Mouse (Mus musculus) kidney, embryonic 15.5 days (tissue): ENCODE data around the gene Tmem39a. TPM values are rescaled to one million over a fixed set of nuclear protein-coding genes. Genes with fewer than 3 reads are reported as not detected.
A peak's percentile ranks its signal among the peaks of the same experiment; 100 is the strongest.

Experiments
- ATAC-seq: fragments of 200-750 bp; cut with Nextera tagmentation; replicated peaks from 2 replicates; pipeline ENCODE4 v1.8.0; 2017; ENCODE audit warnings: moderate TSS enrichment; ENCODE audit not compliant: low FRiP score
- H3K27ac ChIP-seq: fragments of 300-500 bp; sonication (generic); 2 replicates; pipeline ENCODE4 v1.5.1; 2015; ENCODE audit warnings: mild to moderate bottlenecking, inconsistent platforms
- H3K27me3 ChIP-seq: fragments of 300-500 bp; sonication (generic); 2 replicates; pipeline ENCODE4 v1.6.1; 2015; ENCODE audit warnings: inconsistent platforms
- H3K36me3 ChIP-seq: fragments of 300-500 bp; sonication (generic); 2 replicates; pipeline ENCODE4 v1.6.1; 2015; ENCODE audit warnings: inconsistent platforms
- H3K4me1 ChIP-seq: fragments of 300-500 bp; sonication (generic); 2 replicates; pipeline ENCODE4 v1.6.1; 2015; ENCODE audit warnings: inconsistent platforms
- H3K4me2 ChIP-seq: fragments of 300-500 bp; sonication (generic); 2 replicates; pipeline ENCODE4 v1.6.1; 2015; ENCODE audit warnings: moderate library complexity, mild to moderate bottlenecking, inconsistent platforms
- H3K4me3 ChIP-seq: fragments of 300-500 bp; sonication (generic); replicated peaks from 2 replicates; pipeline ENCODE4 v1.5.1; 2015; ENCODE audit warnings: mild to moderate bottlenecking, inconsistent platforms
- H3K9ac ChIP-seq: fragments of 300-500 bp; sonication (generic); 2 replicates; pipeline ENCODE4 v1.6.1; 2015; ENCODE audit warnings: mild to moderate bottlenecking, inconsistent platforms
- H3K9me3 ChIP-seq: fragments of 300-500 bp; sonication (generic); replicated peaks from 2 replicates; pipeline ENCODE4 v1.6.1; 2016; ENCODE audit warnings: inconsistent platforms
- WGBS: fragments of 180-500 bp; shearing (Covaris S2); methylation state at CpG from one replicate; pipeline ENCODE4 v1.1.7; 2015; ENCODE audit warnings: mixed read lengths; 5-methylcytosine and 5-hydroxymethylcytosine counted together
- polyA plus RNA-seq: library from polyadenylated mRNA; unstranded; fragments of >200 nt; fragmentation: Nextera tagmentation; extraction: Ambion mirVana; gene quantifications from 2 replicates; pipeline ENCODE4 v1.2.1, GENCODE M21; 2015

The Tmem39a gene
- polyA plus RNA-seq, 1 experiment from 2014 or later, result 118 TPM

DNA sequence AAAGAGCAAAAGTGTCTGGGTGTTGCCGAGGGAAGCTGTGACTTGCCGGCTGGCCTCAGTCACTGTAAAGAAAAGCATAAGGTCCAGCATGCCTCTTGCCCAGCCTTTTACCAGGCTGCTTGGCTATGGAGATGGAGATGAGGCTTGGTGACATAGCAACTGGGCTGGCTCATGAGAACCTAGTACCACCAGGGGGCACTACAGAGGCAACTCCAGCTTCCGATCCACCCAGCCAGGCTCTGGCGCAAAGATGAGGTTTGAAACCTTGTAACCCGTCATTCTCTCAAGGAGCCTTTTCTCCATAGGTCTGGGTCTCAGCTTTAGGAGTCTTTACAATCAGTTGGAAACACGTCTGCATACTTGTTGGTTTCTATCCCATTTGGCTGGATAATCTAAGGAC, 60.6 kb downstream of the Tmem39a start:
- Histone ChIP-seq H3K36me3 (peaks cover 6% of the 10 kb centered on the region; the same call in 1 of the 2 replicates), H3K27ac (no peak overlapping the region), H3K9ac (no peak overlapping the region), H3K27me3 (no peaks in the 10 kb centered on the region), H3K4me2 (no peak overlapping the region), H3K4me1 (0 out of 2 replicates have a peak, but pooled peaks cover 3% of the 10 kb centered on the region), H3K4me3 (no peak overlapping the region), H3K9me3 (no peaks in the 10 kb centered on the region)
- peak; percentile 49; the same call in 1 of the 2 replicates for ATAC-seq
- WGBS, result 23% methylated on average over 6 of the region's 6 CpGs

DNA sequence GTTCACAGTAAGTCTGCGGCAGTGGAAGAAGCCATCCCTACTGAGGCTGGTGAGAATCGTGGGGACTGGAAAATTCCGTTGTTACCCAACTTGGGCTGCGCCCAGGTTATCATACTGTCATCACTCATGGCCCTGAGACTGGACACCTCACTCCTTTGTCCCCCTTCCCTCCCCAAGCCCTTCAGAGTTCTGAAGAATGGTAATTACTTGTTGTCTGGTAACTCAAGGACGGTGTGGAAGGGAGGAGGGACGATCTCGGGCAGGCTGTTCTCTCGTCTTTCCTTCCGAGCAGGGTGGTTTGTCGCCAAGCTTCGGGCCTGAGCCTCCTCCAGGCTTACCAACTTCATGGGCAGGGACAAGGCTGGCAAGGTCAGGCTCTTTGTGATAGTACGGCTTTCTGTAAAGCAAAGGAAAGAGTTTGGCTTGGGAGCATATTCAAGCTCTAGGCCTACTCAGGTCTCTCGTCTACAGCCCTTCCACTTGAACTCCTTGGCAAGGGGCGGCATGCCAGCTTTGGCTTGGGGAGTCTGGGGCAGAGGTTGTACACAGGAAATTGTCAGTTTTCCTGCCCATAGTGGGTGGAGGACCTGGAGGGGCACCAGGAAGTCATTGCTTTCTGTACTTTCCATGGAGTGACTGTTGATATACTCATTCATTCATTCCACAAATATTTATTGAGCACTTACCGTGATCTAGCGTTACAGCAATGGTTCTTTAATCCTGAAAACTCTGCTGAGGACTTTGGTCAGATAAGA, 62.4 kb downstream of the Tmem39a start:
- 86% methylated on average over 16 of the region's 16 CpGs for WGBS
- Histone ChIP-seq H3K9me3 (no peaks in the 10 kb centered on the region), H3K27me3 (no peaks in the 10 kb centered on the region), H3K27ac (no peak overlapping the region), H3K4me1 (0 out of 2 replicates have a peak, but pooled peaks cover 3% of the 10 kb centered on the region), H3K36me3 (peaks cover 13% of the 10 kb centered on the region), H3K4me2 (no peak overlapping the region), H3K4me3 (no peak overlapping the region), H3K9ac (no peak overlapping the region)
- ATAC-seq, result no peak

DNA sequence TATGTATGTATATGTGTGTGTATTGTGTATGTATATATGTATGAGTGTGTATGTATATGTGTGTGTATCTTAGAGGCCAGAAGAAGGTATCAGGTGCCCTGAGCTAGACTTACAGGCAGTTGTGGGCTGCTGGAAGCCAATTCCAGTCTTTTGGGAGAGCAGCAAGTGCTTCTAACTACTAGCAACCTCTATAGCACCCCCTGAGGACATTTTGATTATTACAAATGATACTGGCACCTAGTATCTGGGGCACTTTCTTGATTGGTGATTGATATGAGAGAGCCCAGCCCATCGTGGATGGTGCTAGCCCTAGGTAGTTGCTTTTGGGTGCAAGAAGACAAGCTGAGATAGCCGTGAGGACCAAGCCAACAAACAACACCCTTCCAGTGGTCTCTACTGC, 63.8 kb downstream of the Tmem39a start:
- no peak overlapping the region for H3K4me2 ChIP-seq
- H3K9ac ChIP-seq, result no peak overlapping the region
- H3K36me3 ChIP-seq, result peaks cover 12% of the 10 kb centered on the region
- H3K9me3 ChIP-seq, result no peaks in the 10 kb centered on the region
- H3K27me3 ChIP-seq, result no peaks in the 10 kb centered on the region
- WGBS, result 88% methylated on average over 2 of the region's 2 CpGs
- no peak overlapping the region for H3K4me3 ChIP-seq
- no peak overlapping the region for H3K27ac ChIP-seq
- no peak for ATAC-seq
- H3K4me1 ChIP-seq, result 0 out of 2 replicates have a peak, but pooled peaks cover 3% of the 10 kb centered on the region

DNA sequence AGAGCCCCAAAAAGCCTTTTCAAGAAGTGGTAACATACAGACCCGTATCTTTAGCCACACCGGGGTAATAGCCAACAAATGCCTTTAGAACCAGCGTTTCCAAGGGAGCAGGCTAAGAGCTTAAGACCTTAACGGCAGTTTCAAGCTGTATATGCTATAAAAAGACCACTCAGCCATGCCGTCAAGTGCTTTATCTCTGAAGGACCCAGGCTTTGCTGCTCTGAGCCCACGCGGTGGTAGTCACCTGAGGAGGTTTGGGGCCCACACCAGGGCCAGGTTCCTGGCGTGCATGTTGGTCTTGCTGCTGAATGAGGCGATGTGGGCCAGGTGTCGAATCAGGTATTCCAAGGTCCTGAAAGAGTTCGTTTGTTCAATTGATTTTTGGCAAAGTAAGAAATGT, 65.8 kb downstream of the Tmem39a start:
- ATAC-seq, result no peak
- no peak overlapping the region for H3K27ac ChIP-seq
- no peaks in the 10 kb centered on the region for H3K27me3 ChIP-seq
- WGBS, result 78% methylated on average over 11 of the region's 11 CpGs
- 0 out of 2 replicates have a peak, but pooled peaks cover 3% of the 10 kb centered on the region for H3K4me1 ChIP-seq
- H3K4me2 ChIP-seq, result no peak overlapping the region
- H3K4me3 ChIP-seq, result no peak overlapping the region
- H3K9ac ChIP-seq, result no peak overlapping the region
- H3K9me3 ChIP-seq, result no peaks in the 10 kb centered on the region
- peaks cover 10% of the 10 kb centered on the region for H3K36me3 ChIP-seq

- 0 out of 2 replicates have a peak, but pooled peaks cover 3% of the 10 kb centered on the region for H3K4me1 ChIP-seq
- no peak overlapping the region for H3K4me2 ChIP-seq
- WGBS, result 87% methylated on average over 7 of the region's 7 CpGs
- H3K36me3 ChIP-seq, result peaks cover 10% of the 10 kb centered on the region; the same call in 1 of the 2 replicates
- no peak overlapping the region for H3K4me3 ChIP-seq
- no peaks in the 10 kb centered on the region for H3K9me3 ChIP-seq
- no peaks in the 10 kb centered on the region for H3K27me3 ChIP-seq
- H3K27ac ChIP-seq, result no peak overlapping the region
- no peak for ATAC-seq
- no peak overlapping the region for H3K9ac ChIP-seq
Observed at GRCm38 (mm10) chr16:38625411-38625810, 66.9 kb downstream of the Tmem39a start.

GRCm38 (mm10) chr16:38625811-38626369, 67.4 kb downstream of the Tmem39a start:
- no peak overlapping the region for H3K4me3 ChIP-seq
- WGBS, result 77% methylated on average over 10 of the region's 10 CpGs
- 0 out of 2 replicates have a peak, but pooled peaks cover 3% of the 10 kb centered on the region for H3K4me1 ChIP-seq
- H3K4me2 ChIP-seq, result no peak overlapping the region
- no peaks in the 10 kb centered on the region for H3K27me3 ChIP-seq
- H3K9ac ChIP-seq, result no peak overlapping the region
- ATAC-seq, result no peak
- no peak overlapping the region for H3K27ac ChIP-seq
- no peaks in the 10 kb centered on the region for H3K9me3 ChIP-seq
- peaks cover 9% of the 10 kb centered on the region; the same call in 1 of the 2 replicates for H3K36me3 ChIP-seq

DNA sequence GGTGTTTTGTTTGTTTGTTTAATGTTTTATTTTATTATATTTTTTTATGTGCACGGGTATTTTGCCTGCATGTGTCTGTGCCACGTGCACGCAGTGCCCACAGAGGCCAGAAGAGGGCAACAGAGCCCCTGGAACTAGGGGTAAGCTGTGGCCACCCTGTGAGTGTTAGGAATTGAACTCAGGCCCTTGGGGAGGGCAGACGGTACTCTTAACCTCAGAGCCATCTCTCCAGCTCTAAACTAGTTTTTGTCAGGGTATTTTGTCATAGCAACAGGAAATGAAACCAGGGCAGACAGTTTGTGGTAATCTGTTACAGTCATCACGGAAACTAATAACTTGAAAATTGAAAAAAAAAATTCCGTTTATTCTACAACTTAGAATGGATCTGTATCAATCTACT, 73.6 kb downstream of the Tmem39a start:
- H3K4me1 ChIP-seq, result no peaks in the 10 kb centered on the region
- no peak overlapping the region for H3K27ac ChIP-seq
- H3K36me3 ChIP-seq, result peaks cover 5% of the 10 kb centered on the region; the same call in 1 of the 2 replicates
- H3K4me3 ChIP-seq, result no peak overlapping the region
- H3K9me3 ChIP-seq, result no peaks in the 10 kb centered on the region
- 63% methylated on average over 6 of the region's 6 CpGs for WGBS
- no peak overlapping the region for H3K4me2 ChIP-seq
- ATAC-seq, result no peak
- no peaks in the 10 kb centered on the region for H3K27me3 ChIP-seq
- H3K9ac ChIP-seq, result no peak overlapping the region

GRCm38 (mm10) chr16:38635833-38636390, 77.4 kb downstream of the Tmem39a start:
- no peak overlapping the region for H3K27ac ChIP-seq
- ATAC-seq, result no peak
- 73% methylated on average over 8 of the region's 8 CpGs for WGBS
- no peak overlapping the region for H3K9ac ChIP-seq
- H3K27me3 ChIP-seq, result no peaks in the 10 kb centered on the region
- no peak overlapping the region for H3K4me3 ChIP-seq
- no peak overlapping the region for H3K4me2 ChIP-seq
- peaks cover 5% of the 10 kb centered on the region; the same call in 1 of the 2 replicates for H3K36me3 ChIP-seq
- H3K4me1 ChIP-seq, result no peaks in the 10 kb centered on the region
- H3K9me3 ChIP-seq, result no peaks in the 10 kb centered on the region

DNA sequence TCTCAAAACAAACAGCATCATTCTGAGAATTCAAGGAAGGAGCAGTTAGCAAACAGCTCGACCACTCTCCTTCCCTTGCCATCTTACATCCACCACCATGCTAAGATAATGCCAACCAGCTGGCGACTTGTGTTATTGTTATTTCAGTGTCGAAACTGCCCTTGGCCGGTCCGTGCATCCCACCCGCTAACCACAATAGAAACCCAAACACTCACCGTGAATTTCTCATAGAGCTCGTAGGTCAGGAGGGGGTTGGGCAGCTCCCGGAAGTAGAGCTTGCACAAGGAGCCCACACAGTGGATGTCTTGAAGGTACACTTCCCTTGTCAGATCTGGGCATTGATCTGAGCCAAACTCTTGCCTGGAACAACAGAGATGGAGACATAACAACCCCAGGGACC, 78.2 kb downstream of the Tmem39a start:
- no peaks in the 10 kb centered on the region for H3K4me1 ChIP-seq
- H3K36me3 ChIP-seq, result peaks cover 5% of the 10 kb centered on the region; the same call in 1 of the 2 replicates
- no peaks in the 10 kb centered on the region for H3K9me3 ChIP-seq
- H3K4me3 ChIP-seq, result no peak overlapping the region
- no peak for ATAC-seq
- H3K9ac ChIP-seq, result no peak overlapping the region
- H3K27ac ChIP-seq, result no peak overlapping the region
- no peaks in the 10 kb centered on the region for H3K27me3 ChIP-seq
- 46% methylated on average over 9 of the region's 9 CpGs for WGBS
- H3K4me2 ChIP-seq, result no peak overlapping the region

GRCm38 (mm10) chr16:38637085-38637484, 78.6 kb downstream of the Tmem39a start:
- H3K27ac ChIP-seq, result no peak overlapping the region
- WGBS, result 73% methylated on average over 10 of the region's 10 CpGs
- ATAC-seq, result no peak

More at GRCm38 (mm10) chr16:38637085-38637484, 78.6 kb downstream of the Tmem39a start:
- no peak overlapping the region for H3K4me3 ChIP-seq
- H3K27me3 ChIP-seq, result no peaks in the 10 kb centered on the region
- H3K9ac ChIP-seq, result no peak overlapping the region
- H3K9me3 ChIP-seq, result no peaks in the 10 kb centered on the region
- no peak overlapping the region for H3K4me2 ChIP-seq
- H3K36me3 ChIP-seq, result peaks cover 5% of the 10 kb centered on the region; the same call in 1 of the 2 replicates
- H3K4me1 ChIP-seq, result no peaks in the 10 kb centered on the region
